Mouse (Mus musculus): ENCODE results near the gene Zfp523.

Zfp523 gene

GRCm38 (mm10) chr17:28240846-28241245, 63.9 kb downstream of the Zfp523 start:
- CTCF ChIA-PET, result no interaction called here

DNA sequence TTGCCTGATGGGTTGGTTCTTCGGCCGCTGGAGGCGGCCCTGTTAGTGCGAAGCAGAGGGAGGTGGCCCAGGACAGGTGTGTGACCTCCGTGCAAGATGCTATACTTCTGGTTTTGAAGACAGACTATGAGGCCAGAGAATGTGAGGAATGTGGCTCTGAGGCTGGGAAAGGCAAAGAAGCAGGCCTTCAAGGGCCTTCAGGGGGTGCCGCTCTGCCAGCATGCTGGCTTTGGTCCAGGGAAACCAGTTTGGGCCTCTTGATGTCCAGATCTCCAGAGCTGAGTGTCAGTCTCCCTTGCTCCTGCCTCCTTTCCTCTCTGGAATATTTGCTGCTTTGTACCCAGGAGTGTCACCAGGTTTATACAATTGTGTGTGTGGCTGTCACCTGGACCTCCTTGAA, 65.4 kb downstream of the Zfp523 start:
- CTCF ChIA-PET, result no interaction called here

GRCm38 (mm10) chr17:28244214-28244613, 67.3 kb downstream of the Zfp523 start:
- CTCF ChIA-PET, result no interaction called here

DNA sequence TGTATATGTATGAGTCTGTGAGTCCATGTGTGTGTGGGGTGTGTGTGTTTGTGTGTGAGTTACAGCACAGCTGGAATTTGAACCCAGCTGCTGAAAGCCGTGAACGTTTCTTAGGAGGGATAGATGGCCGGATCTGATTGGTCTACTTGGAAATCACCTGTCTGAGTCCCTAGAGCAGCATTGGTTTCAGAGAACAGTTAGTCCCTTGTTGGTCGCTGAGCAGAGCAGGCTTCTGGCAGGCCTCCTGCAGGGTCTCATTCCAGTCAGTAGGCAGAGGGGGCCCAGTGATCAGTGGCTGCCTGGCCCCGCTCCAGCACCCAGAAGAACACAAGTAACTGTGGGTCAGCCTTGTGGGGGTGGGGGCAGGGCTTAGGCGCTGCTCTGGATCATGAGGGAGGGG, 67.8 kb downstream of the Zfp523 start:
- CTCF ChIA-PET, result no interaction called here

DNA sequence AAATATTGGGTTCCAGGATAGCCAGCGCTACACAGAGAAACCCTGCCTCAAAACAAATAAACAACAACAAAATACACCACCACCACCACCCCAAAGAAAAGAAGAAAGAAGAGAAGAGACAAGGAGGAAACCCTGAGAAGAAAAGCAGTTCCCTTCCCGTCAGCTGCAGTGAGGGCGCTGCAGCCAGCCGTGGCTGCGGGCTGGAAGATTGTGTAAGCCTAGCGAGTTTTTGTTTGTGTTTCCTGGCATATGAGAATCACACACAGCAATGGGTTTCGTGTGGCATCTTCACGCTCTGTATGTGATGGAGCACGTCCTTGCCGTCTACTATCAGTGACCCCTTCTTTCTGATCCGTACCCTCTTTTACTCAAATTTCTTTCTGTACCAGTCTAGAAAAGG, 69.7 kb downstream of the Zfp523 start:
- CTCF ChIA-PET, result interaction anchor here (0.6 kb wide), 1 partner anchor 13 kb away, joined by 9 read pairs; no protein-coding TSS in a partner anchor

DNA sequence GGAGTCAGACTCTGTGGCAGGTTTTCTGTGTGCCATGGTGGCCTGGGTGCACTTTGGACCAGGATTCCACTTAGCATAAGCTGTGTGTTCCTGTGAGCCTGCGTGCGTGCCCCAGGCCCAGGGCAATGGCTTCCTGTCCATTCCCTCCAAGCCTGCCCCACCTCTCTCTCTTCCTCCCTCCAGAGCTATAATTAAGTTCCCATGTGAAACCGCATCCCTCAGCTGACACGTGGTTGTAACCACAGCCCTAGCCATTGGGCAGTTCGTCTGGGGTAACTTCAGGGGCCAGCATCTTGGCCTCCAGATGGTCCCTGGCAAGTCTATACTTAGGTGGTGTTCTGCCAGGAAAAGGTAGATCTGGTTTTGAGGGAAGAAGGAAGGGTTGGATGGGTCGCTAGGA, 70.7 kb downstream of the Zfp523 start:
- CTCF ChIA-PET, result no interaction called here

DNA sequence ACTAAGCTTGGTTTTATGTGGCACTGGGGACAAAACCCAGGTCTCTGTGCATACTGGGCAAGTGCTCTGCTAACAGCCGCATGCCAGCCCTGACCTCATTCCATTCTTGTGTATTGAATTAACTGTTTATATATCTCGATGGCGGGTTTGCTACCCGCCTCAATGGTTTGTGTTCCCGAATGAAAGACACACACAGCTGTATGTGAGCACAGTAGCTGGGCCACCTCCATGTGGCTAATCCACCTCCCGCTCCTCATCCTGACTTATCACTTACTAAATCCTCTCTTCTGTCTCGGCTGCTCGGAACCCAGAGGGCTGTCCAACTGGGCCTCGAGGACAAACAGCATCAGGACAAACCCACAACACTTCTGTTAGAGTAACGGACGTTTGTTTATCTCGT, 72.1 kb downstream of the Zfp523 start:
- CTCF ChIA-PET, result no interaction called here

DNA sequence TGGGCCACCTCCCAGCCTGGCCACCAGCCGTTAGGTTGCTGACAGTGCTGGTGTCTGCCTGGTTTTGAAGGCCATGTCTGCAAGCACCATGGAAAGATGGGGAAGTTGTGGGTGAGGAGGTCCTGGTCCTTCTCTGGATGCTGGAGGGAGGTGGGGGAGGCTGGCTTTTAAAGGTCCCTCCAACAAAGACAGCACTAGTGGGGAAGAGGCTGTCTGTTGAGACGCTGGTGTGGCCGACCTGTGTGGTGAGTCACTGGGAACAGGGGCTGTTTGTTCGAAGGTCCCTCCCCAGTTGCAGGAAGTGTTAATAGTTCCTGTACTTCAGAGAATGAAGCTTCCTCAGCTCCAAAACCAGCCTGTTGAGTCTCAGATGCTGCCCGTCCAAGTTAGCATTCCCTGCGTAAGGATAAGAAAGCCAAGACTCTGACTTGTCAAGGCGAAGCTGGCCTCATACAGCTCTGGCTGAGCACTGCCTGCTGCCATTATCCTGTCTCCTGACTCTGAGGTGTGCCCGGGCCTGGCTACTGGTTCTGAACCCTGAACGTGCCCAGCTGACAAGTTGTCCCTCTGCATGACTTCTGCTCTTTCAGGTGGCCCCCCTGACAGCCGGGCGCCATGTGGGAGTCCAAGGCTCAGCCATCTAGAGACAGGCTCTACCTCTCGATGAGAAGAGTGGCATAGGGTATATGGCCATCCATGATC, 74.8 kb downstream of the Zfp523 start:
- CTCF ChIA-PET, result no interaction called here

DNA sequence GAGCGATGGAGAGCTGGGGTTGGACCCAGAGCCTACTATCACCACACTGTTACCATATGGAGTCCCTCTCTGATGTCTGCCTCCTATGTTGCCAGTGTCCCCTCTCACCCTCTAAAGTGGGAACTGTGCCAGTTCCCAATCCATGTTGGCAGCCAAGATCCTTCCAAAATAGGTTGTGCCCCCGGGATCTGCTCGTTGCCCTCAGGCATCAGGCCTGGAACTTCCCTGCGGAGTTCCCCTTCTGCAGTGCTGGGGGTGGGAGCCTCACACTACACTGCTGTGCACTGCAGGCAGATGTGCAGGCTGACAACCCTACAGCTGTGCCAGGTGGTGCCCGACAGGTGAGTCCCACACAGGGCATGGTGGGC, 75.3 kb downstream of the Zfp523 start:
- CTCF ChIA-PET, result no interaction called here

- CTCF ChIA-PET, result interaction anchor here (0.8 kb wide), 1 partner anchor 46 kb away, joined by 3 read pairs; the partner anchor contains the start of gene Def6
Observed at GRCm38 (mm10) chr17:28253216-28253615, 76.3 kb downstream of the Zfp523 start.

GRCm38 (mm10) chr17:28254804-28255203, 77.9 kb downstream of the Zfp523 start:
- CTCF ChIA-PET, result no interaction called here
